Mouse (Mus musculus) hindbrain, embryonic 15.5 days (tissue): ENCODE results near the gene Irf2. TPM values are rescaled to one million over a fixed set of nuclear protein-coding genes. Genes with fewer than 3 reads are reported as not detected.

Experiments
- ATAC-seq: fragments of 200-750 bp; cut with Nextera tagmentation; 2 replicates; pipeline ENCODE4 v1.8.0; 2017; ENCODE audit warnings: low read depth, moderate number of reproducible peaks, moderate TSS enrichment; ENCODE audit not compliant: low FRiP score
- H3K27ac ChIP-seq: fragments of 300-500 bp; sonication (generic); replicated peaks from 2 replicates; pipeline ENCODE4 v1.5.1; 2015; ENCODE audit warnings: mild to moderate bottlenecking, inconsistent platforms
- H3K27me3 ChIP-seq: fragments of 300-500 bp; sonication (generic); 2 replicates; pipeline ENCODE4 v1.6.1; 2015; ENCODE audit warnings: control low read depth, inconsistent platforms
- H3K36me3 ChIP-seq: fragments of 300-500 bp; sonication (generic); 2 replicates; pipeline ENCODE4 v1.6.1; 2015; ENCODE audit warnings: control low read depth, inconsistent platforms
- H3K4me1 ChIP-seq: fragments of 300-500 bp; sonication (generic); replicated peaks from 2 replicates; pipeline ENCODE4 v1.6.1; 2015; ENCODE audit warnings: control low read depth, inconsistent platforms
- H3K4me2 ChIP-seq: fragments of 300-500 bp; sonication (generic); 2 replicates; pipeline ENCODE4 v1.6.1; 2015; ENCODE audit warnings: moderate library complexity, mild to moderate bottlenecking, inconsistent platforms
- H3K4me3 ChIP-seq: fragments of 300-500 bp; sonication (generic); 2 replicates; pipeline ENCODE4 v1.5.1; 2015; ENCODE audit warnings: mild to moderate bottlenecking, inconsistent platforms
- H3K9ac ChIP-seq: fragments of 300-500 bp; sonication (generic); 2 replicates; pipeline ENCODE4 v1.6.1; 2015; ENCODE audit warnings: inconsistent platforms
- H3K9me3 ChIP-seq: fragments of 300-500 bp; sonication (generic); 2 replicates; pipeline ENCODE4 v1.6.1; 2016; ENCODE audit warnings: control low read depth, inconsistent platforms
- WGBS: fragments of 180-500 bp; shearing (Covaris S2); methylation state at CpG from one replicate; pipeline ENCODE4 v1.1.7; 2015; 5-methylcytosine and 5-hydroxymethylcytosine counted together
- polyA plus RNA-seq: library from polyadenylated mRNA; unstranded; fragments of >200 nt; fragmentation: Nextera tagmentation; extraction: Ambion mirVana; gene quantifications from 2 replicates; pipeline ENCODE4 v1.2.1, GENCODE M21; 2015

The Irf2 gene
- polyA plus RNA-seq, 1 experiment from 2014 or later = 11.2 TPM

DNA sequence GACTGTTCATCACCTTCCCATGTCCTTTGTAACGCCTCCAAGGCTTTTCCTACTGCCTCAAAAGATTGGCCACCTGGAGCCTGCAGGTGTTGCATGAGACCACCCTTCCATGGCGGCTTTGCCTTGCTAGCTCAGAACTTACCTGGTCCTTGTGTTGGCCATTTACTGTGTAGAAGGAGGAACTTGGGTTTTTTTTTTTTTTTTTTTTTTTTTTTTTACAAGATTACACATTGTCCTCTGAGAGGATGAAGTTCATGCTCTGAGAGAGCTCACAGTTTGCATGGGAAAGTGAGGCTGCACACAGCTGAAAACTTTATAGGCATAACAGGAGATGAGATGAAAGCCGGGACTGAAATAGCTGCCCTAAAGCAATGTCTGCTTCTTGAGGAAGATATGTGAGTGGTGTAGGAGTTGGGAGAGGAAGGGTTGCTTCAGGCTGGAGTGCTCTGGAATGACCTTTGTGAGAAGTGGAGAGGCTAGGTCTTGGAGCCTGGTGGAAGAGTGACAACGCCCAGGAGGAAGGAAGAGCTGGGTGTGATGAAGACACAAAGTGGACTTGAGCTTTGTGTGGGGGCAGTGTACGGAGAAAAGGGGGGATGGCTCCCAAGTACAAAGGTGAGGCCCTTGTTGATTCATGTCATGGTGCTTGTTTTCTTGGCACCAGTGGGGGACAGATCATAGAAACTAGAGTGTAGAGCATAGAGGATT, 52.3 kb downstream of the Irf2 start:
- Histone ChIP-seq H3K4me1 (no peaks in the 10 kb centered on the region), H3K27me3 (no peaks in the 10 kb centered on the region), H3K9me3 (no peaks in the 10 kb centered on the region), H3K27ac (no peak overlapping the region), H3K9ac (no peak overlapping the region), H3K4me2 (no peak overlapping the region), H3K4me3 (no peak overlapping the region), H3K36me3 (no peaks in the 10 kb centered on the region)
- 93% methylated on average over 5 of the region's 5 CpGs for WGBS
- no peak for ATAC-seq

DNA sequence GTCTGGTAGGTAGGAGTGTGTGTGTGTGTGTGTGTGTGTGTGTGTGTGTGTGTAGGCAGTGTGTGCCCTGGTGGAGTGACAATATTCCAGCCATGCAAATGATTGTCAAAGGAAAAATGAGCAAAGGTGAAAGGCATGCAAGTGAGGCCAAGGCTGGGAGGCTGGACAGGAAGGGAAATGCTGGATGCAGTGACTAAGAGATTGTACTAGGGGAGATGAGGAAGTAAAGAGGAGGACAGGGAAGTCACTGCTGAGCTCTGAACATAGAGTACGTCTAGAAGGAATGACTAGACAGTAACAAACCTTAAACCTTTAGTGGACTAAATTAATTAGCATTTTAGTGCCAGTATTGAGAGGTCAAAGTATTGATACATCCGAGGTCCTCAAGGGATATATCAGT, 53.1 kb downstream of the Irf2 start:
- 74% methylated on average over 2 of the region's 2 CpGs for WGBS
- Histone ChIP-seq H3K9ac (no peak overlapping the region), H3K9me3 (no peaks in the 10 kb centered on the region), H3K4me2 (no peak overlapping the region), H3K27me3 (no peaks in the 10 kb centered on the region), H3K4me3 (no peak overlapping the region), H3K27ac (no peak overlapping the region), H3K4me1 (no peaks in the 10 kb centered on the region), H3K36me3 (no peaks in the 10 kb centered on the region)
- ATAC-seq = no peak

DNA sequence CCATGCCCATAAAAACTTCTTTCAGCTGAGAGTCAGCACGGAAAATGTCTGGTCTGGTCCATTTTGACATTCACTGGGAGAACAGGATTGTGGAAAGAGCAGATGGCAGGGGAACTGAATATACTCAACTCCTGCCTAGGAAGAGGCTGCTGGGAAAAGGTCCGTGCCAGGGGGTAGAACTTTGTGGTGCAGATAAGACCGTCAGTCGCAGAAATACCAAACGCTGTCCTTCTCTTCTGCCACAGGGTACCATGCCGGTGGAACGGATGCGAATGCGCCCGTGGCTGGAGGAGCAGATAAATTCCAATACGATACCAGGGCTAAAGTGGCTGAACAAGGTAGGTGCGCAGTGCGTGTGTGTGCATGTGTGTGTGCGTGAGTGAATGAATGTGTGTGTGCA, 53.7 kb downstream of the Irf2 start:
- no peak overlapping the region for H3K4me2 ChIP-seq
- H3K4me1 ChIP-seq = no peaks in the 10 kb centered on the region
- no peak for ATAC-seq
- no peaks in the 10 kb centered on the region for H3K9me3 ChIP-seq
- no peak overlapping the region for H3K4me3 ChIP-seq
- no peak overlapping the region for H3K27ac ChIP-seq
- 96% methylated on average over 14 of the region's 14 CpGs for WGBS
- no peaks in the 10 kb centered on the region for H3K27me3 ChIP-seq
- 0 out of 2 replicates have a peak, but pooled peaks cover under 1% of the 10 kb centered on the region for H3K36me3 ChIP-seq
- H3K9ac ChIP-seq = no peak overlapping the region

DNA sequence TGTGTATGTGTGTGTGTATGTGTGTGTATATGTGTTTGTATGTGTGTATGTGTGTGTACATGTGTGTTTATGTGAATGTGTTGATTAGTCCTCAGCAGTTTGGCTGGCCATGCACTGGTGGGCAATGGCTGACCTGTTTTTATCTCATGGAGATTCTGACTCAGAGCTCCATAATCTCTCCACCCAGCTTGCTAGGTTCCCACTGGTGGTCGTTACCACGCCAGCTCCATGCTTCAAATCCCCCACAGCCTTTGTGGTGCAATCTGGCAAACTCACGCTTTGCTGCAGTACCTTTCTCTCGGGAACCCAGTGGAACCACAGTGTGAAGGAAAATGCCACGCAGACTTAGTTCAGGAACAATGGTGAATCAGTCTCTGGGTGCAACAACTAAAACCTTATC, 54.8 kb downstream of the Irf2 start:
- no peak overlapping the region for H3K4me2 ChIP-seq
- H3K4me3 ChIP-seq = no peak overlapping the region
- WGBS = 82% methylated on average over 5 of the region's 5 CpGs
- H3K27me3 ChIP-seq = no peaks in the 10 kb centered on the region
- H3K9ac ChIP-seq = no peak overlapping the region
- H3K4me1 ChIP-seq = no peaks in the 10 kb centered on the region
- H3K36me3 ChIP-seq = 0 out of 2 replicates have a peak, but pooled peaks cover 3% of the 10 kb centered on the region
- H3K9me3 ChIP-seq = no peaks in the 10 kb centered on the region
- H3K27ac ChIP-seq = no peak overlapping the region
- ATAC-seq = no peak

DNA sequence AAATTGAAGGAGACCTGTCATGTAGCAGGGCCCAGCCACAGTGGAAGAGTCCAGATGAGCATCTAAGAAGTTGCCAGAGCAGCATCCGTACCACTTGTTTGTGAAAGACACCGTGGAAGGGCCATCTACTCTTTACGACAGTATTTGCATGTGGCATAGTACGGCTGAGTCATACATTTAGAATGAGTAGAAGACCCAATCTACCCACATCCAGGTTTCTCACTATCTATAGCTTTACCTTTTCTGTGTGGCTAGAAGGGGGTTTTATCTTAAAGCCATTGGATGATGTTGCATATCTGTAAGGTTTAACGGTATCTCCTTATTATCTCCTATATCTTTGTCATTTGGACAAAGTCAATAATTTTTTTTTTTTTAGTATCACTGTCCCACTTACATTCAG, 59.7 kb downstream of the Irf2 start:
- Histone ChIP-seq H3K4me2 (no peak overlapping the region), H3K9ac (no peak overlapping the region), H3K27ac (no peak overlapping the region), H3K4me1 (no peaks in the 10 kb centered on the region), H3K36me3 (0 out of 2 replicates have a peak, but pooled peaks cover 3% of the 10 kb centered on the region), H3K4me3 (no peak overlapping the region), H3K27me3 (no peaks in the 10 kb centered on the region), H3K9me3 (no peaks in the 10 kb centered on the region)
- WGBS = 98% methylated on average over 5 of the region's 5 CpGs
- no peak for ATAC-seq

DNA sequence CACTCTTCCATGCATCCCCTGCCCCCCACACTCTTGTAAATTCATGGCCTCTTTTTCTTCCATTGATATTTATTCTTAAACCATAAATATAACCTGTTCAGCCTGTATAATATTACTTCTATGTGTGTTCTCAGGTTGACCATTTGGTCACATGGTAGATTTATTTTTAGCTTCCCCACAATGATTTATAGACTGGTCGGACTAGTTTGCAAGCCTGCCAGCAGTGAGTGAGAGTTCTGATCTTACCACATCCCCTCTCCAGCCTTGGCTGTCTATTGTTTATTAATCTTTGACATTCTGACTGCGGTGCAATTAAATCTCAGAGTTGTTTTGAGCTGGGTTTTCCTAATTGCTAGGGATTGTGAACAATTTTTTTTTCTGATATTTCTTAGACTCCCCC, 60.2 kb downstream of the Irf2 start:
- no peaks in the 10 kb centered on the region for H3K27me3 ChIP-seq
- H3K4me2 ChIP-seq = no peak overlapping the region
- H3K36me3 ChIP-seq = 0 out of 2 replicates have a peak, but pooled peaks cover 3% of the 10 kb centered on the region
- H3K27ac ChIP-seq = no peak overlapping the region
- 83% methylated on average over 2 of the region's 2 CpGs for WGBS
- H3K4me1 ChIP-seq = no peaks in the 10 kb centered on the region
- H3K9ac ChIP-seq = no peak overlapping the region
- no peaks in the 10 kb centered on the region for H3K9me3 ChIP-seq
- ATAC-seq = no peak
- no peak overlapping the region for H3K4me3 ChIP-seq

DNA sequence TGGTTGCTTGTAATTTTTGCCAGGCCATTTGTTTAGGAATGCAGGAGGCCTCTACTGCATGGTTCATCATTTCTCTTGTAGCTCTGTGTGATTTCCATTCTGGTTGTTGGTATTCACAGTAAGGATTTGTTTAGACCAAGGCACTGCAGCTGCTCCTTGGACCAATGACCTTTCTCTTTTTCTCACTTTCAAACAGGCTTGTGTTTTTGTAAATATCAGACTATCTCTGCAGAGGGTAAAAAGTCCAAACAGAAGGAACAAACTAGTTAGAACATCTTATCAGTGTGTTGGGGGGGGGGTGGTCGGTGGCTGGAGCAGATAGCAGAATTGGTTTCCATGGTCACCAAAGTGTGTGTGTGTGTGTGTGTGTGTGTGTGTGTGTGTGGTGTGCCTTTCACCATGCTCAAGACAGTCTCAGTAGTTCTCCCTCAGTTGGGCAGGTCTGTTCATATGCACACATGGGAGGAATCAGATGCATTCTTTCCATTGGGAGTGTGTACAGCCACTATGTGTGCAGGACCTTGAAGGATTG, 61.7 kb downstream of the Irf2 start:
- Histone ChIP-seq H3K36me3 (peaks cover 6% of the 10 kb centered on the region; the same call in 1 of the 2 replicates), H3K27me3 (no peaks in the 10 kb centered on the region), H3K27ac (no peak overlapping the region), H3K4me1 (no peaks in the 10 kb centered on the region), H3K4me3 (no peak overlapping the region), H3K4me2 (no peak overlapping the region), H3K9ac (no peak overlapping the region), H3K9me3 (no peaks in the 10 kb centered on the region)
- ATAC-seq = no peak
- 77% methylated on average over 1 of the region's 1 CpGs for WGBS

DNA sequence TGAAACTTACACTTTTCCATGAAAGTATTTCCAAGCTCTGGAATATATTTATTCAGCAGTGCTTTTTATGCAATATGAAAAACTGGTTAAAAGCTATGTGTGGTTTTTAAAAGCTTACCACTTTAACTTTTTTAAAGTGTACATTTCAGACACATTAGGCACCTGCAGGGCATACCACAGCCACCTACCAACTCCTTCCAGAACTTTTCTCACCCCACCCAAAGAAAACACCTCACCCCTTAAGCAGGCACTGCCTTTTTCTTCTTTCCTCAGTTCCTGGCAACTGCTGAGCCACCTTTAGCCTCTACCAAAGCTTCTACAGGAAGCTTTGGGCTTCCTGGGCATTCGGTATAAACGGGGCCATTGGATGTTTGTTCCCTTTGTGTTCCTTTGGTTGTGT, 62.5 kb downstream of the Irf2 start:
- Histone ChIP-seq H3K27me3 (no peaks in the 10 kb centered on the region), H3K27ac (no peak overlapping the region), H3K4me2 (no peak overlapping the region), H3K36me3 (peaks cover 14% of the 10 kb centered on the region), H3K4me1 (no peaks in the 10 kb centered on the region), H3K4me3 (no peak overlapping the region), H3K9ac (no peak overlapping the region), H3K9me3 (no peaks in the 10 kb centered on the region)
- no peak for ATAC-seq
- WGBS = 78% methylated on average over 2 of the region's 2 CpGs

DNA sequence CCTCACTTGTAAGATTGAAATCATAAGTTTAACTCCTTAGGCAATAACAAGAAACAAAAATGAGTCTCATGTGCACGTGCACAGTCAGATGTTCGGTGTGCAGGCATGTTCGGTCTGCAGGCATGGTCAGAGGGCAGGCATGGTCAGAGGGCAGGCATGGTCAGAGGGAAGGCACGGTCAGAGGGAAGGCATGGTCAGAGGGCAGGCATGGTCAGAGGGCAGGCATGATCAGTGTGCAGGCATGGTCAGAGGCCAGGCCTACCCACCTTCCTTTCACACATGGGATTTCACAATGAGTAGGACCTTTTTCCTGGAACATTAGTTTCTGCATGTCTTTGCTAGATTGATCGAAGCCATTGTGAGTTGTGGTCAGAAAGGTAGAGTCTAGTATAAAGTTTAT, 65.2 kb downstream of the Irf2 start:
- Histone ChIP-seq H3K27ac (no peak overlapping the region), H3K27me3 (no peaks in the 10 kb centered on the region), H3K4me3 (no peak overlapping the region), H3K9me3 (no peaks in the 10 kb centered on the region), H3K4me1 (no peaks in the 10 kb centered on the region), H3K4me2 (no peak overlapping the region), H3K36me3 (peaks cover 26% of the 10 kb centered on the region), H3K9ac (no peak overlapping the region)
- 92% methylated on average over 5 of the region's 5 CpGs for WGBS
- ATAC-seq = no peak

DNA sequence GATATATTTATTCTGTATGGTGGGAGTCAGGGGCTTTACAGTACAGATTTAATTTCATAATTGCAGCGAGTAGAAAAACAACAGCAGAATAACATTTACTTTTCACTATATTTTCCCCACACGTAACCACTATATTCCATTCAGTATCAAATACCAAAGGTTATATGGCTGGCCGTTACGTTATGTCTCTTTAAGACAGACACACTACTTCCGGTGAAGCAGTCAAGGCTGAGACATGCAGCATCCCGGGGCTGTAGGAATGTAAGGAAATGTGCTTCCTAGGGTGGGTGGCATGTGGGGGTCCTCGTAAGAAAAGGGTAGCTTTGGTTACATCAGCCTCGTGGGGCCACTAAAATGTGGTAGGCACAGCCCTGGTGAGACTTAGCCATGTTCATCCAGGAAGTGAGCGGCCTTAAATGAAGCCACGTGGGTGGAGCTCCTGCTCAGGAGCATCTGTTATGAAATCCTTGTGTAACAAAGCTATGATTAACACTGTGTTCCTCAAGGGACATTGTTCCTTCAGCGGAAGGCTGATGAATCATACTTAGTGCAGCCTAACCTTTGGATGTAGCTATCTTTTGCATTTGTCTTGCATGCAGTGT, 71.6 kb downstream of the Irf2 start:
- H3K9me3 ChIP-seq = no peaks in the 10 kb centered on the region
- no peak for ATAC-seq
- no peaks in the 10 kb centered on the region; the same call in 1 of the 2 replicates for H3K4me1 ChIP-seq
- H3K27ac ChIP-seq = no peak overlapping the region
- no peak overlapping the region for H3K4me2 ChIP-seq
- H3K9ac ChIP-seq = no peak overlapping the region
- H3K36me3 ChIP-seq = peaks cover 27% of the 10 kb centered on the region
- no peak overlapping the region for H3K4me3 ChIP-seq
- 83% methylated on average over 11 of the region's 11 CpGs for WGBS
- no peaks in the 10 kb centered on the region for H3K27me3 ChIP-seq

DNA sequence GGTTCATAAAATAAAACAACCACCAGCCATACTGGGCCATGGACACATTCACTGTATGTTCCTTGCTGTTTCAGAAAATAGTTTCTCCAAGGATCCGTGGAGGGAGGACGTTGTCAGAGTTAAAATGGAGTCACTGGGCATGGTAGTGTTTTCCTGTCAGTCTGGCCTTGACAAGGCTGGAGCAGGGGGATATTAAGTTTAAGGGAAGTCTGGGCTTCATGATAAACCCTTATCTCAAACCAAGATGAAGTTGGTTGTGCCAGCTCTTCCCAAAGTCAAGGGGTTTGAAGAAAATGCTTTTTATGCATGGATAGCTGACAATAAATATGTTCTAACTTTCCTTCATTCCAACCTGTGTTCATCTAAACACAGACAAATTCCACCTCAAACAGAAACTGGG, 72.4 kb downstream of the Irf2 start:
- H3K27me3 ChIP-seq = no peaks in the 10 kb centered on the region
- H3K36me3 ChIP-seq = peaks cover 18% of the 10 kb centered on the region
- no peaks in the 10 kb centered on the region for H3K9me3 ChIP-seq
- no peak overlapping the region for H3K4me2 ChIP-seq
- no peaks in the 10 kb centered on the region; the same call in 1 of the 2 replicates for H3K4me1 ChIP-seq
- ATAC-seq = no peak
- 90% methylated on average over 2 of the region's 2 CpGs for WGBS
- H3K9ac ChIP-seq = no peak overlapping the region
- no peak overlapping the region for H3K4me3 ChIP-seq
- no peak overlapping the region for H3K27ac ChIP-seq

DNA sequence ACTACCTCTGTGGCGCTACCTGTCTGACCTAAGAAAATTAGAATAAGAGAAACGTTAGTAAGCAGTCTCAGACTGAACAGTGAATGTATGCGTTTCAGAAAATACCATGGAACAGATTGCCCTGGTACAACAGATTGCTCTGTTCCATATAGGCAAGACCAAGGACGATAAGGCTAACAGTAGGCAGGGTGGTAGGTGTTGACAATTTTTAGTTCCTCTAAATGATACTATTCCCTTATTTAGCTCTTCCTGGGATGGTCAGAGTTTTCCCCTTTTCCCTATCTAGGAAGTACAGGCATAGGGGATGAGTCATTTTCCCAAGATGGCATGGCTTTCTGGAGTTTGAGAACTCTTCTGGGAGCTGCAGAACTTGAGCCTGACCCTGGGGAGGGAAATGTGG, 73.4 kb downstream of the Irf2 start:
- Histone ChIP-seq H3K9me3 (no peaks in the 10 kb centered on the region), H3K36me3 (peaks cover 8% of the 10 kb centered on the region), H3K27me3 (no peaks in the 10 kb centered on the region), H3K4me2 (no peak overlapping the region), H3K4me3 (no peak overlapping the region), H3K27ac (no peak overlapping the region), H3K9ac (no peak overlapping the region), H3K4me1 (no peaks in the 10 kb centered on the region; the same call in 1 of the 2 replicates)
- no peak for ATAC-seq
- 94% methylated on average over 4 of the region's 4 CpGs for WGBS
